Mouse (Mus musculus) embryonic fibroblast, embryonic 13.5 days (primary cell): ENCODE measurements around the gene Rreb1.

ENCODE experiments used
- CTCF ChIP-seq: IDR thresholded peaks from 2 replicates; pipeline ENCODE4 v1.5.1; 2011; ENCODE audit warnings: mild to moderate bottlenecking, control low read depth, low read length, moderate library complexity, borderline replicate concordance; ENCODE audit not compliant: insufficient read depth
- POLR2A ChIP-seq: IDR thresholded peaks from 2 replicates; pipeline ENCODE4 v1.6.1; 2011; ENCODE audit warnings: low read depth, mild to moderate bottlenecking, control low read depth, low read length, moderate library complexity

DNA sequence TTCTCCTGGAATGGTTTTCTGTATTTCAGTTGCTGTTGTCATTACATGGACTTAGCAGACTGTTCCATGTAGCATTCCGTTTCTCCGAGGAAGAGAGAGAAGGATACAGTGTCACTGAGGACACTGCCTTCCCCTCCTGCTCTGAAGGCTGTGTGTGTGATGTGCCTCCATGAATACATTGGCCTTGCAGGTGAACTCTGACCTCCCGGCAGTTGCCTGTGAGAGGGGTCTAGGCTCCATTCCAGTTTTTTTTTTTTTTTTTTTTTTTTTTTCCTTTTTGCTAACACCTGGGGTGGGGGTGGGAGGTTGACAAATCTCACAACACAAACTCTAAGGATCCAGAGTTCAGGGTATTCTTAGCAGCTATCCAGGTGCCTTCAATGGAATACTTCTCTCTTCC, 124.8 kb downstream of the Rreb1 start:
- no peak for TF ChIP-seq CTCF
- TF ChIP-seq POLR2A, result no peak
